Mouse (Mus musculus) kidney, embryonic 16.5 days (tissue): ENCODE measurements around the gene Med16. TPM values are rescaled to one million over a fixed set of nuclear protein-coding genes. Genes with fewer than 3 reads are reported as not detected.

Experiments
- ATAC-seq: fragments of 200-750 bp; cut with Nextera tagmentation; 2 replicates; pipeline ENCODE4 v1.8.0; 2017; ENCODE audit warnings: moderate TSS enrichment; ENCODE audit not compliant: low FRiP score, low TSS enrichment
- H3K27ac ChIP-seq: fragments of 300-500 bp; sonication (generic); 2 replicates; pipeline ENCODE4 v1.5.1; 2014; ENCODE audit warnings: low read length
- H3K27me3 ChIP-seq: fragments of 300-500 bp; sonication (generic); 2 replicates; pipeline ENCODE4 v1.6.1; 2014; ENCODE audit warnings: low read length, control low read depth, mixed read lengths; ENCODE audit not compliant: insufficient read depth
- H3K36me3 ChIP-seq: fragments of 300-500 bp; sonication (generic); 2 replicates; pipeline ENCODE4 v1.6.1; 2014; ENCODE audit warnings: low read length, control low read depth, mixed read lengths; ENCODE audit not compliant: insufficient read depth
- H3K4me1 ChIP-seq: fragments of 300-500 bp; sonication (generic); 2 replicates; pipeline ENCODE4 v1.6.1; 2014; ENCODE audit warnings: low read length, control low read depth, mixed read lengths; ENCODE audit not compliant: insufficient read depth
- H3K4me2 ChIP-seq: fragments of 300-500 bp; sonication (generic); replicated peaks from 2 replicates; pipeline ENCODE4 v1.6.1; 2014; ENCODE audit warnings: low read depth, low read length
- H3K4me3 ChIP-seq: fragments of 300-500 bp; sonication (generic); 2 replicates; pipeline ENCODE4 v1.5.1; 2014; ENCODE audit warnings: mild to moderate bottlenecking, low read length
- H3K9ac ChIP-seq: fragments of 300-500 bp; sonication (generic); replicated peaks from 2 replicates; pipeline ENCODE4 v1.6.1; 2014; ENCODE audit warnings: low read length
- H3K9me3 ChIP-seq: fragments of 300-500 bp; sonication (generic); 2 replicates; pipeline ENCODE4 v1.6.1; 2016; ENCODE audit warnings: low read length, control low read depth
- WGBS: fragments of 180-500 bp; shearing (Covaris S2); extraction: QIAGEN DNeasy Blood & Tissue Kit; methylation state at CpG from one replicate; pipeline ENCODE4 v1.1.7; 2014; 5-methylcytosine and 5-hydroxymethylcytosine counted together
- polyA plus RNA-seq: library from polyadenylated mRNA; unstranded; fragments of >200 nt; fragmentation: Nextera tagmentation; extraction: Ambion mirVana; gene quantifications from 2 replicates; pipeline ENCODE4 v1.2.1, GENCODE M21; 2015

Med16 gene
- polyA plus RNA-seq, 1 experiment from 2014 or later: 71.0 TPM

DNA sequence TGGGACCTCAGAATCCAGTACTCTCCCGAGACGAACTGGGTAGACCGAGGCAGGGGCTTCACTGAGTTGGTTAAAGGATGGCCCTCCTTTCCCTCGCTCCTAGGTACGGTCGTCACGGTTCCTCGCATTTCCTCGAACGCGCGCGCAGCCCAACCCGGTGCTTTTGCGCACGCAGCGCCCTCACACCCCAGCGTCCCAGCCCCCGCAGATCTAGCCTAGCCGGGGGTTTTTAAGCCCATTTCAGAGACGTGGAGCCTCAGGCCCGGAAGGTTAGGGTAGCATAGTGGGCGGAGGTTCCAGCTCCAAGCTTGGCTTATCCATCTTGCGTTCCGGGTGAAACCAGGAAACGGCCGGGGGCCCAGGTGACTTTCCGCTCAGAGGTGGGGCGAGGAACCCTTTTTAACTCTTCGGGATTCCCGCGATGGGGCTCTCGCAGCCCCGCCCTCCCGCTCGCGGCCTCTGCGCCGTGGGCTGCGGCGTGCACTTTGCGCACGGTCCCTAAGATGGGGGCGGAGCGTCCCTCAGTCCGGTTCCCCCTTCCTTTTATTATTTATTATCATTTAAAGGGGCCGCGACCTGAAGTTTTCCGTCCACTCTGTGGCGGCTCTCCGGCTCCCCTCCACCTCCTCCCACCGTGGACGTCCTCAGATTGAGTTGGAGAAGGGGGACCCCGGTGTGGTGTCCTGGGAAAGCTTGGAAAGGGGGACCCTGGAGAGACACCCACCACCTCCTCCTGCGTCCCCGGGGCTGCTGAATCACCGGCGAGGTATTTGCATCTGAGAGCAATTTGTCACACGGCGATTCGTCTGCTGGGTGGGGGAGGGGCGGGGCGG is 18.0 kb upstream of the Med16 start, which contains the start of gene Arid3a:
TSS of gene Arid3a (plus strand) at position 553 of the 833 bp plus-strand sequence.
- peak within 1 kb of the TSS; percentile 94 for H3K9ac ChIP-seq
- peak within 1 kb of the TSS; percentile 95 for H3K4me2 ChIP-seq
- H3K27ac ChIP-seq: peak within 1 kb of the TSS; percentile 98
- peaks cover 11% of the 10 kb centered on the region for H3K36me3 ChIP-seq
- H3K4me3 ChIP-seq: peak within 1 kb of the TSS; percentile 99
- H3K9me3 ChIP-seq: no peaks in the 10 kb centered on the region
- ATAC-seq: peak; percentile 62
- WGBS: under 1% methylated on average over 63 of the region's 63 CpGs
- H3K4me1 ChIP-seq: peaks cover 45% of the 10 kb centered on the region
- H3K27me3 ChIP-seq: peaks cover 18% of the 10 kb centered on the region

DNA sequence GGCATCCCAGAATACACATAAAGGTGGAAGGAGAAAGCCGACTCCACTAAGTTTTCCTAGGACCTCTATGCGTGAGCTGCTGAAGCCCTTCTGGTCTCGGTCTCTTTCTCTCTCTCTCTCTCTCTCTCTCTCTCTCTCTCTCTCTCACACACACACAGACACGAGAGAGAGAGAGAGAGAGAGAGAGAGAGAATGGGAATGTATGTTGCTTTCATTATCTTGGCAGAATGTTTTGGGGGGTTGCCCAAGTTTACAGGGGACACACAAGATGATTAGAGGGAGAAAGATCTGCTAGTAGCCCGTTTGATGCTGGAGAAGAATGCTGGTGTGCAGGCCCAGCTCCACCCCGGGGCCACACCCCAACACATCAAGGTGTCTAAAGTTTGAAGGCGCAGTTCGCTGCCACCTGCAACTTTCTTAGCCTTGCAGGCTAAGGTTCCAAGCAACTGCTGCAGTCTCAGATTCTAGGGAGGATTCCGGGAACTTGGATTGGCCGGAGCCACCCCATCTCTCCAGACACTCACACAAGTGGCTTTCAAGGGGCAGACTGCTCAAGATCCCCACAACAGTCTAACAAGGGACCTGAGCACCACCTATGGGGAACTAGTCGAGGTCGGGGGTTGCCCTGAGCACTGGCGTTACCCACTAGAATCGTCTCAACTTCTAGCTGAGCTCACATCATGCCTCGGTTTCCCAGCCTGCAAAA is 17.2 kb upstream of the Med16 start:
- Histone ChIP-seq H3K4me3 (peak overlapping the region; percentile 99), H3K9me3 (no peaks in the 10 kb centered on the region), H3K4me1 (peaks cover 44% of the 10 kb centered on the region), H3K4me2 (peak overlapping the region; percentile 95), H3K36me3 (peaks cover 4% of the 10 kb centered on the region), H3K27me3 (peaks cover 25% of the 10 kb centered on the region), H3K27ac (peak overlapping the region; percentile 82), H3K9ac (peak overlapping the region; percentile 94)
- WGBS: 10% methylated on average over 14 of the region's 15 CpGs
- peak; percentile 8; the same call in 1 of the 2 replicates for ATAC-seq

DNA sequence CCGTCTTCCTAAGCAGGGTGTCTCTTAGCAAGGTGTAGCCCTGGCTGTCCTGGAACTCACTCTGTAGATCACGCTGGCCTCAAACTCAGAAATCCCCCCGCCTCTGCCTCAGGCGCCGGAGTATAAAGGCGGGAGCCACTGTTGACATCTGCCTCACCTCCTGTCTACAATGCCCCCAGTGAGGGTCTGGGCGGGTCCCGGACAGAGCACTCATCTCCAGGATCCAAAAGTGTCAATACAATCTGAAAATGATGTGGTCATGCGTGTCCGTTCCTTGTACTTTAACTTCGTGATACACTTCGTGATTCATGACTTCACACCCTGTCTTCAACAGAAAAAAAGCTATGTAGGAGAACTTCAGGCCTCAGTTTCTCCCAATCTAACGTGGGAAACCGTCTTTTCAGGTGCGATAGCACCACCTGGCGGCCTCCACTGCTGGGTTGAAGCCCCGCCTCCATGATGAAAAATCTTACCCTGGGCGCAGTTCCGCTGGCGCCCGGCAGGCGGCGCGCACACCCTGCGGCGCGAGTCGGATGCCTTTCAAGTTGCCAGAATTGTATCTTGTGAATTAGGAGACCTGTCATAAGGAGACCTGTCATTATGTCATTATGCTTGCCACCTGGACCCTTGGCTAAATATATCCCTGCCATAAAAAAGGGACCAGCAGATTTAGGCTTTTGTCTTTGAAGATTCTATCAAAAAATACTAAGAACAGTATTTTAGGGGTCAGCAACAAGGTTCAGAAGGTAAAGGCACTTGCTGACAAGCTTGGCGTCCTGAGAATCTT is 16.5 kb upstream of the Med16 start:
- no peak for ATAC-seq
- Histone ChIP-seq H3K27me3 (peaks cover 33% of the 10 kb centered on the region), H3K4me3 (no peak overlapping the region), H3K36me3 (no peaks in the 10 kb centered on the region), H3K4me2 (peak overlapping the region; percentile 95; the same call in 1 of the 2 replicates), H3K9ac (no peak overlapping the region), H3K27ac (no peak overlapping the region), H3K4me1 (peaks cover 46% of the 10 kb centered on the region), H3K9me3 (no peaks in the 10 kb centered on the region)
- 11% methylated on average over 29 of the region's 29 CpGs for WGBS

DNA sequence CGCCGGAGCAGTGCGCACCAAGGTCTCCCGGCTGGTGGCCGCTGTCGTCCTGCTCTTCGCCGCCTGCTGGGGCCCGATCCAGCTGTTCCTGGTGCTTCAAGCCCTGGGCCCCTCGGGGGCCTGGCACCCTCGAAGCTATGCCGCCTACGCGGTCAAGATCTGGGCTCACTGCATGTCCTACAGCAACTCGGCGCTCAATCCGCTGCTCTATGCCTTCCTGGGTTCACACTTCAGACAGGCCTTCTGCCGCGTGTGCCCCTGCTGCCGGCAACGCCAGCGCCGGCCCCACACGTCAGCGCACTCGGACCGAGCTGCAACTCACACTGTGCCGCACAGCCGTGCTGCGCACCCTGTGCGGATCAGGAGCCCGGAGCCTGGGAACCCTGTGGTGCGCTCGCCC is 12.8 kb upstream of the Med16 start:
- Histone ChIP-seq H3K36me3 (no peaks in the 10 kb centered on the region), H3K4me1 (peaks cover 48% of the 10 kb centered on the region), H3K9ac (peak overlapping the region; percentile 45), H3K4me3 (peak overlapping the region; percentile 39), H3K9me3 (no peaks in the 10 kb centered on the region), H3K4me2 (peak overlapping the region; percentile 50), H3K27me3 (peaks cover 62% of the 10 kb centered on the region), H3K27ac (no peak overlapping the region)
- WGBS: 1% methylated on average over 34 of the region's 34 CpGs
- no peak for ATAC-seq

GRCm38 (mm10) chr10:79920958-79921535 is 12.3 kb upstream of the Med16 start, which contains the start of gene R3hdm4:
Gene R3hdm4, minus strand, starts transcription at chr10:79921208.
- 4% methylated on average over 36 of the region's 41 CpGs for WGBS
- Histone ChIP-seq H3K4me1 (peaks cover 46% of the 10 kb centered on the region), H3K27ac (no peak within 1 kb of the TSS), H3K27me3 (peaks cover 62% of the 10 kb centered on the region), H3K4me2 (peak within 1 kb of the TSS; percentile 50), H3K36me3 (no peaks in the 10 kb centered on the region), H3K9me3 (no peaks in the 10 kb centered on the region), H3K4me3 (peak within 1 kb of the TSS; percentile 39), H3K9ac (peak within 1 kb of the TSS; percentile 45)
- ATAC-seq: no peak

DNA sequence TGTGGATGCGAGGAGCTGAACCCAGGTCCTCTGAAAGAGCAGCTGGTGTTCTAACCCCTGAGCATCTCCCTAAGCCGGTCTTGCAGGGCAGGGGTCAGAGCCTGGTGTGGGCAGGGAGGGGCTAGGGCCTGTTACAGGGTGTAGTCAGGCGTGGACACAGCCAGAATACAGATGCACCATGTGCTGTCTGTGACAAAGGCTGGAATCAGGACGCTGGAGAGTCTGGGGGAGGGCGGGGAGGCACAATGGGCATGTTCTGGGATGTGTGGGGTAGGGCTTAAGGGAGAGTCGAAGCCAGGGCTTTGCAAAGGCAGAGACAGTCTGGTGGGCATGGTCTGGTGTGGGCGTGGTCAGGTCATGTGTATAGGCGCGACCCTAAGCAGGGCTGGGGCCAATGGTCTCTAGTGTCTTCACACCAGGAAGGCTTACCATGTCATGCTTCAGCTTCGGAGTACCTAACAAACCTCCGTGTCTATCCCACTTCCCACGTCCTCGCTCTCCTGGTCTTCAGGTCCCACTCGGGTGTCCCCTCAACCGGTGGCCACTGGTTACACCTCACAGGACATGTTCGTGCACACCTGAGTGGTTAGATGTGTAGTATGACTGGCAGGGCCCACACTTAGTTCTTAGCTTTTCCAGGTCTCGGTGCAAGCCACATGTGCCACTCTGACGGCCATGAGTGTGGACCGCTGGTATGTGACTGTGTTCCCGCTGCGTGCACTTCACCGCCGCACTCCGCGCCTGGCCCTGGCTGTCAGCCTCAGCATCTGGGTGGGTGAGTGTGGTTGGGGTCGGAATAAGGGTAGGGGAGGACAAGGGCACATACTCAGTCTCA is 11.6 kb upstream of the Med16 start:
- ATAC-seq: no peak
- peak overlapping the region; percentile 39 for H3K4me3 ChIP-seq
- peaks cover 62% of the 10 kb centered on the region for H3K27me3 ChIP-seq
- no peaks in the 10 kb centered on the region for H3K9me3 ChIP-seq
- peak overlapping the region; percentile 50 for H3K4me2 ChIP-seq
- H3K27ac ChIP-seq: no peak overlapping the region
- no peaks in the 10 kb centered on the region for H3K36me3 ChIP-seq
- no peak overlapping the region; the same call in 1 of the 2 replicates for H3K9ac ChIP-seq
- H3K4me1 ChIP-seq: peaks cover 47% of the 10 kb centered on the region
- WGBS: 19% methylated on average over 26 of the region's 26 CpGs

- H3K4me2 ChIP-seq: peak overlapping the region; percentile 41
- peaks cover 52% of the 10 kb centered on the region for H3K4me1 ChIP-seq
- no peak overlapping the region for H3K27ac ChIP-seq
- no peak for ATAC-seq
- peak overlapping the region; percentile 43 for H3K9ac ChIP-seq
- H3K27me3 ChIP-seq: peaks cover 62% of the 10 kb centered on the region
- H3K36me3 ChIP-seq: no peaks in the 10 kb centered on the region
- H3K4me3 ChIP-seq: peak overlapping the region; percentile 22
- 8% methylated on average over 21 of the region's 21 CpGs for WGBS
- H3K9me3 ChIP-seq: no peaks in the 10 kb centered on the region
Measured at GRCm38 (mm10) chr10:79919251-79919849, 10.6 kb upstream of the Med16 start.

DNA sequence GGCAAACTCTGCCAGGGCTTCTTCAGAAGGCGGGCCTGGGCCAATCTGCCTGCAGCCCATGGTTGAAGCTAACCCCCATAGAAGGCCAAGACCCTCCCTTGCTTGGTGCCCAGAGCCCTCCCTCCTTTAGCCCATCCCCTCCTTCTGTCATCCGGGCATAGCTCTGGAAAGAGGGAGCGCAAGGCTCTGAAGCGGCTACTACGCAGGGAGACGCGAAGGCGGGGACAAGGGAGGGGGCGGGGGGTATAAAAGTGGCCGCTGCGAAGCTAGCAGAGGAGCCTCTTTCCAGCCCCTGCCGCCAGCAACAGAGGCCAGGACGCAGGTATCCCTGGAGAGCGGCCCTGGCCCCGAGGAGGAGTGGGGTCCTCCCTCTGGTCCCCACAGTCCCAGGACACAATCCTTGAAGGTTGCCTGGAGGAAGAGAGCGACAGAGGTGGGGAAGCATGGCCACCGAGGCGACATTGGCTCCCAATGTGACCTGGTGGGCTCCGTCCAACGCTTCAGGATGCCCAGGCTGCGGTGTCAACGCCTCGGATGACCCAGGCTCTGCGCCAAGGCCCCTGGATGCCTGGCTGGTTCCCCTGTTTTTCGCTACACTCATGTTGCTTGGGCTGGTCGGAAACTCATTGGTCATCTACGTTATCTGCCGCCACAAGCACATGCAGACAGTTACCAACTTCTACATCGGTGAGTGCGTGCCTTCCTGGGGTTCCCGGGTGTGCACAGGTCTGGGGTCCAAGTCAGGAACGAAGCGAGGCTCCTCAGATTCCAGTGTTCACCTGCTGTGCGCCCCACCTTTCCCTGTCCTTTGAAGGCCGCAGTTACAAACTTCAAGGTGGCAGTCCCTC is 9.7 kb upstream of the Med16 start:
- no peak for ATAC-seq
- WGBS: 6% methylated on average over 34 of the region's 35 CpGs

More for the DNA sequence above, 9.7 kb upstream of the Med16 start:
- peak overlapping the region; percentile 45; the same call in 1 of the 2 replicates for H3K9ac ChIP-seq
- peak overlapping the region; percentile 41 for H3K4me2 ChIP-seq
- H3K27me3 ChIP-seq: peaks cover 62% of the 10 kb centered on the region
- H3K27ac ChIP-seq: no peak overlapping the region
- H3K4me1 ChIP-seq: peaks cover 54% of the 10 kb centered on the region
- peak overlapping the region; percentile 22 for H3K4me3 ChIP-seq
- peaks cover under 1% of the 10 kb centered on the region; the same call in 1 of the 2 replicates for H3K36me3 ChIP-seq
- no peaks in the 10 kb centered on the region for H3K9me3 ChIP-seq
